Mouse (Mus musculus): ENCODE measurements around the gene Gm30302. TPM values are rescaled to one million over a fixed set of nuclear protein-coding genes. Genes with fewer than 3 reads are reported as not detected.

Gene Gm30302
- polyA plus RNA-seq, 1 experiment from 2014 or later = not detected

DNA sequence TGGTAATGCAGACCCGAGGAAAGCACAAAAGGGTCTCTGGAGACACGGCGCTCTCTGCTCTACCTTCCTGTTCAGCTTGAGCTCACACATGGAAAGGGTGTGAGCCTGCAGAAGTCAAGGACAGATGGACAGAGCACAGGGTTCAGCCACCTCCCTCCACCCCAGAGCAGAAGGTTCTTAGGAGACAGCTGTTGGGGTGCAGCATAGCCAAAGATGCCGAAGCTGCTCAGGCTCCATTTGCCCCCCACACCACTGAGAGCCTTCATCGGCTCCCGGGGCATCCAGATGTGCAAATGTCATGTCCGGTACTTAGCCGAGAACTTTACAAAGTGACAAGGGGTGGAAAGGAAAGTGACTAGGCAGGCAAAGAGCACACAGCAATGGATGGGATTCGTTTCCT is 42.2 kb downstream of the Gm30302 start:
- Histone ChIP-seq H3K4me1 (ENCODE audit: insufficient read depth, low read depth, low read length) (no peaks in the 10 kb centered on the region), H3K9ac (replicated peaks; ENCODE audit: low read depth) (no peak overlapping the region), H3K4me3 (ENCODE audit: low read depth, low read length) (no peak overlapping the region), H3K36me3 (ENCODE audit: insufficient read depth, low read length) (no peaks in the 10 kb centered on the region), H3K27me3 (replicated peaks; ENCODE audit: insufficient read depth, low read length) (no peaks in the 10 kb centered on the region), H3K4me2 (replicated peaks; ENCODE audit: low read depth, low read length) (no peak overlapping the region), H3K27ac (ENCODE audit: low read length) (no peak overlapping the region), H3K9me3 (ENCODE audit: low read length) (no peaks in the 10 kb centered on the region)
- DNase-seq (ENCODE audit: low spot score) (no peak), ATAC-seq (no peak)
- WGBS = 86% methylated on average over 9 of the region's 9 CpGs
- TF ChIP-seq EP300 (IDR thresholded peaks at IDR 0.05) = no peak
- no peak for TF ChIP-seq CTCF (IDR thresholded peaks at IDR 0.05)

- no peak overlapping the region for H3K27ac ChIP-seq (ENCODE audit: low read length)
- H3K9me3 ChIP-seq (ENCODE audit: low read length) = no peaks in the 10 kb centered on the region
- TF ChIP-seq CTCF (IDR thresholded peaks at IDR 0.05) = no peak
- H3K4me2 ChIP-seq (replicated peaks; ENCODE audit: low read depth, low read length) = no peak overlapping the region
- 86% methylated on average over 16 of the region's 16 CpGs for WGBS
- ATAC-seq (no peak), DNase-seq (ENCODE audit: low spot score) (no peak)
- no peaks in the 10 kb centered on the region for H3K27me3 ChIP-seq (replicated peaks; ENCODE audit: insufficient read depth, low read length)
- no peak overlapping the region for H3K4me3 ChIP-seq (ENCODE audit: low read depth, low read length)
- no peak overlapping the region for H3K9ac ChIP-seq (replicated peaks; ENCODE audit: low read depth)
- no peaks in the 10 kb centered on the region for H3K4me1 ChIP-seq (ENCODE audit: insufficient read depth, low read depth, low read length)
- H3K36me3 ChIP-seq (ENCODE audit: insufficient read depth, low read length) = no peaks in the 10 kb centered on the region
These were observed 57.3 kb downstream of the Gm30302 start for GRCm38 (mm10) chr13:49741285-49742040.

DNA sequence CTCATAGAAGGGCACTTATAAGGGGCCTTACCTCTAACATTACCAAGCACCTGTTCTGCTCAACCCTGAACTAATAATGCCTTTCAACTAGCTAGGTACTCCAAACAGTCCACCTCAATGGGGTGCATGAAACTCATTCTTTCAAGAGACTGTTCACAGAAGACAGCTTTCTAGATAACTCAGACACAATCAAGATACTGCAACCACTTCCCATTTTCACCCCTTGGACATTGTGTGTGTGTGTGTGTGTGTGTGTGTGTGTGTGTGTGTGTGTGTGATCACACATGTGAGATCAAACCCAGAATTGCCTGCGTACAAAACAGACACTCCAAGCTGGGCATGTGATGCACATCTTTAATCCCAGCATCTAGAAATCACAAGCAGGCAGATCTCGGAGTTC is 60.8 kb downstream of the Gm30302 start:
- WGBS = 85% methylated on average over 2 of the region's 2 CpGs
- no peaks in the 10 kb centered on the region for H3K9me3 ChIP-seq (ENCODE audit: low read length)
- H3K9ac ChIP-seq (replicated peaks; ENCODE audit: low read depth) = no peak overlapping the region
- no peaks in the 10 kb centered on the region for H3K27me3 ChIP-seq (replicated peaks; ENCODE audit: insufficient read depth, low read length)
- no peaks in the 10 kb centered on the region for H3K4me1 ChIP-seq (ENCODE audit: insufficient read depth, low read depth, low read length)
- no peak overlapping the region for H3K27ac ChIP-seq (ENCODE audit: low read length)
- H3K4me2 ChIP-seq (replicated peaks; ENCODE audit: low read depth, low read length) = no peak overlapping the region
- peaks cover 8% of the 10 kb centered on the region; the same call in 1 of the 2 replicates for H3K36me3 ChIP-seq (ENCODE audit: insufficient read depth, low read length)
- ATAC-seq (no peak), DNase-seq (ENCODE audit: low spot score) (no peak)
- H3K4me3 ChIP-seq (ENCODE audit: low read depth, low read length) = no peak overlapping the region
- TF ChIP-seq EP300 (IDR thresholded peaks at IDR 0.05) (no peak), CTCF (IDR thresholded peaks at IDR 0.05) (no peak)

DNA sequence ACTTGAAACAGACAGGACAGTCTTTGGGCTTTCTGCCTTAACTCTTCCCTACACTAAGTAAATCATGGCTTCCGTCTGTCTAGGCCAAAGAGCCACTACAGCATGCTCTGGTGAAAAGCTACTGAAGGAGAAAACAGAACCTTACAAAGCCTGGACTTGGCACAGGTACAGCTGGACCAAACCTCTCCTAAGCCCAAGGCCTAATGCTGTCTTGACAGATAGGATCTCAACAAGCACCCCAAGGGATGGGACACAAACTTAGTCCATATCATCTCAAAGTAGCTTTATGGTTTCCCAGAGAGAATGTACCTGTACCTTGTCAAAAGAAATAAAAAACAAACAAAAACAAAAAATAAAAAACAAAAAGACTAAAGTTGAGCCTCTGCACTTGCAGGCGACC is 62.4 kb downstream of the Gm30302 start:
- Histone ChIP-seq H3K27me3 (replicated peaks; ENCODE audit: insufficient read depth, low read length) (no peaks in the 10 kb centered on the region), H3K9me3 (ENCODE audit: low read length) (no peaks in the 10 kb centered on the region), H3K4me2 (replicated peaks; ENCODE audit: low read depth, low read length) (no peak overlapping the region), H3K4me3 (ENCODE audit: low read depth, low read length) (no peak overlapping the region), H3K4me1 (ENCODE audit: insufficient read depth, low read depth, low read length) (no peaks in the 10 kb centered on the region), H3K36me3 (ENCODE audit: insufficient read depth, low read length) (peaks cover 20% of the 10 kb centered on the region; the same call in 1 of the 2 replicates), H3K27ac (ENCODE audit: low read length) (no peak overlapping the region), H3K9ac (replicated peaks; ENCODE audit: low read depth) (no peak overlapping the region)
- WGBS = 88% methylated on average over 2 of the region's 2 CpGs
- TF ChIP-seq CTCF (IDR thresholded peaks at IDR 0.05) (no peak), EP300 (IDR thresholded peaks at IDR 0.05) (no peak)
- DNase-seq (ENCODE audit: low spot score) (no peak), ATAC-seq (no peak)

Other genes starting within 250 kb of the Gm30302 start
- gene Omd, start 216.5 kb downstream of the Gm30302 start, polyA plus RNA-seq (2015; fragmentation: Nextera tagmentation; extraction: Ambion mirVana) = 0.54 and 0.74 TPM in 2 replicates
- 79.1 and 79.9 TPM in 2 replicates for gene Ogn, start 191.0 kb downstream of the Gm30302 start, polyA plus RNA-seq (2015; fragmentation: Nextera tagmentation; extraction: Ambion mirVana)
- 3.8 and 3.9 TPM in 2 replicates for gene Cenpp, start 146.2 kb downstream of the Gm30302 start, polyA plus RNA-seq (2015; fragmentation: Nextera tagmentation; extraction: Ambion mirVana)
- gene Nol8, start 145.9 kb downstream of the Gm30302 start, polyA plus RNA-seq (2015; fragmentation: Nextera tagmentation; extraction: Ambion mirVana) = 9.1 and 11.1 TPM in 2 replicates
- 15.1 and 16.5 TPM in 2 replicates for gene Iars, start 116.9 kb downstream of the Gm30302 start, polyA plus RNA-seq (2015; fragmentation: Nextera tagmentation; extraction: Ambion mirVana)

Data from lung, postnatal 0 days (tissue).